Mouse (Mus musculus) lung, postnatal 0 days (tissue): Measurements from ENCODE around the gene Fhdc1.

Experiments
- CTCF ChIP-seq: IDR thresholded peaks from 2 replicates; pipeline ENCODE4 v1.5.1; 2016; ENCODE audit warnings: antibody characterized with exemption, mild to moderate bottlenecking
- EP300 ChIP-seq: IDR thresholded peaks from 2 replicates; pipeline ENCODE4 v1.6.1; 2016; ENCODE audit warnings: antibody characterized with exemption, mild to moderate bottlenecking, control low read depth

DNA sequence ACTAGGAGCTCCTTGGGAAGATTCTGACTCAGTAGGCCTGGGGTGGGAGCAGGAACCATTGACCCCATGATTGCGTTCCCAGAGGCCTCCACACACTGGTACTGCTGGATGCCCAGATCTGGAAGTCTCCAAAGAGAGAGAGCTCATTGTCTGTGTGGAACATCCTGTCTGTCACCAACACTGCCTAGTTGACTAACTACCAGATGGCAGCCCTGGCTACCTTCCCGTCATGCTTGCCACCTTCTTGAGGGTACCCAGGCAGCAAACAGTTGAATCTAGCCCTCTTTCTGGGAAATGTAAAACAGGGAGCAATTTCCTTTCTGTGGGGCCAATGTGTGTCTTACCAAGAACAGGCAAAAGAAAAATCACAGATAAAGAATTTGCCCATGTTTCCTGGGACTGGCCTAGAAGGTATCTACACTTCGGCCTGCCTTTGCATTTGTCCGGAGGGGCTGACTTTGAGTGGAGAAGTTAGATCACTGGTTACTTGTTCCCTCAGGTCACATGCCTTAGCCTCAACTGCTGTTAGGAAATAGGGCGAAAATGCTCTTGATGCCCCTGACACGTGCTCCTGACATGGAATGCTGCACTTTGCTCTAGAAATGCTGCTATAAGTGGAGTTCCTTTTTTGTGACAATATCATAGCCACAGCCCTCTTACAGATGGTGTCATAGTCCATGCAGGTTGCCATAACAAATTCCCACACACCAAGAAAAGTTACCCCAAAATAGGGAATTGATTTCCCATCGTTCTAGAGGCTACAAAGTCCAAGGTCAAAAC is 40.6 kb downstream of the Fhdc1 start:
- TF ChIP-seq CTCF (no peak), EP300 (no peak)
